Mouse (Mus musculus): Measurements from ENCODE around the gene Trim47. TPM values are rescaled to one million over a fixed set of nuclear protein-coding genes. Genes with fewer than 3 reads are reported as not detected.
"Not testable (repeated sequence)": the region's sequence is repeated elsewhere in the genome, so short reads cannot be mapped to it uniquely, and the experiment has no call there.

Trim47 gene
- polyA plus RNA-seq, 1 experiment from 2014 or later, result 4.0 TPM

DNA sequence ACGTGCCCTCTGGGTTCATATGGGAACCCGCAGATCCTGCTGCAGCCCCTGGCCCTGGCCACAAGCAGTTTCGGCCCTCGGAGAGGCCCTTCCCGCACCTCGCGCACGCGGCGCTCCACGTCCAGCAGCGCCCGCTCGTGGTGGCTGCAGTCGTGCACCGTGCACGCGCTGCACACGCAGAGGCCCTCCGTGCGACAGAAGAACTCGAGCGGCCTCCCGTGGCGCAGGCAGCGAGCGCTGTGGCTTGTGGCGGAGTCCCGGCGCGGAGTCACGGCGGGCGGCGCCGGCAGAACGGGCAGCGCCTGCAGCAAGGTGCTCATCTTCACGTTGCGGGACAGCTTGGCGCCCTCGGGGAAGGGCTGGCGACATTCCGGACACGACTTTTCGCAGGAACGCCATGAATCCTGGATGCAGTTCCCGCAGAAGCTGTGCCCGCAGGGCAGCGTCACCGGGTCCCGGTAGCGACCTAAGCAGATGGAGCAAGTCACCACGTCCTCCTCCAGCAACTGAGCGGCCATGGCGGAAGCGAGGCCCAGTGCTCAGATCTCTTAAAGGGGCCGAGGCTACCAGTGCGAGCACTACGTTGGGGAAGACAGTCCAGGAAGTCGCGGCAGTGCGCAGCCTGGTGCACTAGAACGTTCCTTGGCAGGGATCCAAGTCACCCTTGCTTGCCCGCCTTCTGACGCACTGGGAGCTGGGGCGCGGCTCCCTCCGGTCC lies 3.6 kb upstream of the Trim47 start, which contains the start of gene Trim65:
Gene Trim65, minus strand, starts transcription at position 641 of the 718 bp plus-strand sequence.
- H3K27ac ChIP-seq (ENCODE audit: low read depth, low read length), result peak within 1 kb of the TSS; percentile 89
- H3K4me1 ChIP-seq (ENCODE audit: control insufficient read depth, insufficient read depth, low read length), result peaks cover 2% of the 10 kb centered on the region; the same call in 1 of the 2 replicates
- peak within 1 kb of the TSS; percentile 72 for H3K9ac ChIP-seq (ENCODE audit: low read length)
- no peaks in the 10 kb centered on the region for H3K27me3 ChIP-seq (replicated peaks; ENCODE audit: control insufficient read depth, insufficient read depth, low read length)
- H3K4me2 ChIP-seq (ENCODE audit: low read length), result peak within 1 kb of the TSS; percentile 78
- DNase-seq (ENCODE audit: low spot score) (peak; percentile 93), ATAC-seq (peak; percentile 91)
- H3K36me3 ChIP-seq (ENCODE audit: control insufficient read depth, insufficient read depth, low read length), result peaks cover 37% of the 10 kb centered on the region
- under 1% methylated on average over 69 of the region's 69 CpGs for WGBS
- no peaks in the 10 kb centered on the region for H3K9me3 ChIP-seq (replicated peaks; ENCODE audit: control insufficient read depth, low read length)
- peak within 1 kb of the TSS; percentile 49 for H3K4me3 ChIP-seq (ENCODE audit: low read depth, low read length)

DNA sequence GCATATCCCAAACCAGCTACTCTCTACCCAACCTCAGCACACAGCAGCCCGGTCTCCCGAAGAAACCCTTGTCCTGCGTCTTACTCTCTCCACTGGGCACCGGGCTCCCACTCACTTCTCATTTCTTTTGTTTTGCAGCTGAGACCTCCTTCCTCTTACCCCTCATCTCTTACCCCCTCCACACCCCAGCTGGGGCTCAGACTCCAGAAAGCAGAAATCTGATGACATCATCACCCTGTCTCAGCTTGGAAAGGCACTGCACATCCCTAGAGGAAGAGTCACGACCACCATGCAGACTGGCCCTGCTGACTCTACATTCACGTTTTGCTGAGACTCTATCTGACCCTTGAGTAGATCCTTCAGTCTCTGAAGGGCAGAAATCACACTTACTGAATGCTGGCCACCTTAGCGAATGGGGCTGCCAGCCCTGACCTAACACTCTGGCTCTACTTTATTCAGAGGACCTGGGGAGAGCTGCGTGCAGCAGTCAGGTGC lies 3.0 kb upstream of the Trim47 start:
- peak overlapping the region; percentile 89 for H3K27ac ChIP-seq (ENCODE audit: low read depth, low read length)
- H3K27me3 ChIP-seq (replicated peaks; ENCODE audit: control insufficient read depth, insufficient read depth, low read length), result no peaks in the 10 kb centered on the region
- DNase-seq (ENCODE audit: low spot score) (peak; percentile 52), ATAC-seq (peak; percentile 32)
- no peaks in the 10 kb centered on the region for H3K9me3 ChIP-seq (replicated peaks; ENCODE audit: control insufficient read depth, low read length)
- 38% methylated on average over 8 of the region's 8 CpGs for WGBS
- peak overlapping the region; percentile 49 for H3K4me3 ChIP-seq (ENCODE audit: low read depth, low read length)
- H3K4me2 ChIP-seq (ENCODE audit: low read length), result peak overlapping the region; percentile 78
- H3K36me3 ChIP-seq (ENCODE audit: control insufficient read depth, insufficient read depth, low read length), result peaks cover 36% of the 10 kb centered on the region
- H3K9ac ChIP-seq (ENCODE audit: low read length), result peak overlapping the region; percentile 72
- H3K4me1 ChIP-seq (ENCODE audit: control insufficient read depth, insufficient read depth, low read length), result peaks cover 2% of the 10 kb centered on the region; the same call in 1 of the 2 replicates

DNA sequence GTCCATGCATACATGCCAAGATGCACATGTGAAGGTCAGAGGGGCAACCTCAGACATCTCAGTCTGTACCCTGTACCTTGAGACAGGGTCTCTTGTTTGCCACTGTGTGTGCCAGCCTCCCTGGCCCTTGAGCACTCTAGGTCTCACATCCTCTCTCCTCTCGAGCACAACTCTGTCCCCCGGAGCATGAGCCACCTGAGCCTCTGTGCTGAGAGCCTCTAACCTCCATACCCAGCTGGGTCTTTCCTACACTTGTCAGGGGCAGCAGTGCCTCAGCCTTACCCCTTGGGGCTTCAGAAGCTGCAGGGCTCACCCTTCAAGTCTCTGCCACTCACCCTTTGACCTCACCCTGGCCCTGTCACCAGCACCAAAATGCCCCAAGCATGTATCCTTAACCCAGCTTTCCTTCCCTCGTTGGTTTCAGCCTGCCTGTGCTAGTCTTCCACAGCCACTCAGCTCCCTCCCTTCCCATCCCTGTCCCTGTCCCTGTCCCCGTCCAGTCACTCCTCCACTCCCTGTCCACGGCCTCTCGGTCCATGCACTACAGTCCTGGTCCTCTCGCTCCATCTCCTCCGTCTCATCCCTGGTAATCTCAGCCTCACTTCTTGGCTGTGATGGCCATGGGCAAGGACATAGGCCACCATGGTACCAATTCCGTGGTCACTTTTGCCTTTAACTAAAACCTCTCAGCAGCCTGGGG lies 2.2 kb upstream of the Trim47 start:
- WGBS, result 91% methylated on average over 9 of the region's 9 CpGs

DNA sequence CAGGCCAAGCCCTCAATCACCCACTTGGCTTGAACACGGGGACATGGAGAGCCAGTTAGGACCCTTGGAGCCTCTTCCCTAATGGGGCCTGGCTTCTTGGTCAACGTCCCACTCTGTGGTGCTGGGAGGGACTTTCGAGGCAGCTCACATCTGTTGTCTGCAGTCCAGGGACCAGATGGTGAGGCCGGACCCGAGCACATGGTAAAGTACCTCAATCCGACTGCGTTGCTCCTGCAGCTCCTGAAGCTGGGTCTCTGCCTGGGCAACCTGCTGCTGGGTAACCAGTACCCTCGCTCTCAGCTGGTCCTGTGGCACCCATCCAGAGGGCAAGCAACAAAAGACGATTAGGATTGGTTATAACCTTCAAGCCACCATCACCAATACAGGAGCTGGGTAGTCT lies 976 bp upstream of the Trim47 start:
- DNase-seq (ENCODE audit: low spot score), result no peak
- H3K4me2 ChIP-seq (ENCODE audit: low read length), result no peak overlapping the region
- H3K4me3 ChIP-seq (ENCODE audit: low read depth, low read length), result no peak overlapping the region
- H3K27me3 ChIP-seq (replicated peaks; ENCODE audit: control insufficient read depth, insufficient read depth, low read length), result no peaks in the 10 kb centered on the region
- no peak overlapping the region for H3K27ac ChIP-seq (ENCODE audit: low read depth, low read length)
- ATAC-seq, result no peak
- peaks cover 18% of the 10 kb centered on the region for H3K36me3 ChIP-seq (ENCODE audit: control insufficient read depth, insufficient read depth, low read length)
- no peaks in the 10 kb centered on the region for H3K9me3 ChIP-seq (replicated peaks; ENCODE audit: control insufficient read depth, low read length)
- H3K4me1 ChIP-seq (ENCODE audit: control insufficient read depth, insufficient read depth, low read length), result peaks cover 2% of the 10 kb centered on the region; the same call in 1 of the 2 replicates
- H3K9ac ChIP-seq (ENCODE audit: low read length), result no peak overlapping the region
- WGBS, result 74% methylated on average over 9 of the region's 9 CpGs

More for the DNA sequence above, 2.2 kb upstream of the Trim47 start:
- peaks cover 2% of the 10 kb centered on the region; the same call in 1 of the 2 replicates for H3K4me1 ChIP-seq (ENCODE audit: control insufficient read depth, insufficient read depth, low read length)
- H3K36me3 ChIP-seq (ENCODE audit: control insufficient read depth, insufficient read depth, low read length), result peaks cover 28% of the 10 kb centered on the region
- H3K27me3 ChIP-seq (replicated peaks; ENCODE audit: control insufficient read depth, insufficient read depth, low read length), result no peaks in the 10 kb centered on the region
- H3K9me3 ChIP-seq (replicated peaks; ENCODE audit: control insufficient read depth, low read length), result no peaks in the 10 kb centered on the region
- no peak overlapping the region for H3K4me2 ChIP-seq (ENCODE audit: low read length)
- no peak for DNase-seq (ENCODE audit: low spot score)
- no peak for ATAC-seq
- H3K27ac ChIP-seq (ENCODE audit: low read depth, low read length), result no peak overlapping the region
- no peak overlapping the region for H3K4me3 ChIP-seq (ENCODE audit: low read depth, low read length)
- H3K9ac ChIP-seq (ENCODE audit: low read length), result no peak overlapping the region

DNA sequence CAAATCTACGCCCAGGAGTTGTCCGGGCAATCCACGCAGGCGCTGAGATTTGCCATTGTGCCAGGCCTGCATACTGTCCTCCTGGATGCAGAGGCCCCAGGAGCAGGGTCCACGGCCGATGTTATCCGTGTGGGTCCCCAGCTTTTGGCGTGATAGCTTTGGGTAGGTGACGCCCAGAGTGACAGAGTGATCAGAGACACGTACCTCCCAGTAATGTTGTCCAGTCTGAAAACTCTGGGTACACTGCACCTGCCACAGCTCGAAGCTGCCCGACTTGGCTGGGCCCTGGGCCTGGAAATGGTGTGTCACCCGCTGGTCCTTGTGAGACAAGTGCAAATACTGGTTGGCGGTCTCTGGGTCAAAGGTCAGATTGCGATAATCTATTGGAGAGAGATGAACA lies 749 bp downstream of the Trim47 start:
- H3K4me3 ChIP-seq (ENCODE audit: low read depth, low read length), result no peak overlapping the region
- no peak for DNase-seq (ENCODE audit: low spot score)
- H3K27ac ChIP-seq (ENCODE audit: low read depth, low read length), result no peak overlapping the region
- 0 out of 2 replicates have a peak, but pooled peaks cover 6% of the 10 kb centered on the region for H3K36me3 ChIP-seq (ENCODE audit: control insufficient read depth, insufficient read depth, low read length)
- no peak for ATAC-seq
- 95% methylated on average over 15 of the region's 15 CpGs for WGBS
- no peak overlapping the region for H3K4me2 ChIP-seq (ENCODE audit: low read length)
- no peaks in the 10 kb centered on the region for H3K9me3 ChIP-seq (replicated peaks; ENCODE audit: control insufficient read depth, low read length)
- H3K9ac ChIP-seq (ENCODE audit: low read length), result no peak overlapping the region
- no peaks in the 10 kb centered on the region for H3K27me3 ChIP-seq (replicated peaks; ENCODE audit: control insufficient read depth, insufficient read depth, low read length)
- peaks cover 2% of the 10 kb centered on the region; the same call in 1 of the 2 replicates for H3K4me1 ChIP-seq (ENCODE audit: control insufficient read depth, insufficient read depth, low read length)

DNA sequence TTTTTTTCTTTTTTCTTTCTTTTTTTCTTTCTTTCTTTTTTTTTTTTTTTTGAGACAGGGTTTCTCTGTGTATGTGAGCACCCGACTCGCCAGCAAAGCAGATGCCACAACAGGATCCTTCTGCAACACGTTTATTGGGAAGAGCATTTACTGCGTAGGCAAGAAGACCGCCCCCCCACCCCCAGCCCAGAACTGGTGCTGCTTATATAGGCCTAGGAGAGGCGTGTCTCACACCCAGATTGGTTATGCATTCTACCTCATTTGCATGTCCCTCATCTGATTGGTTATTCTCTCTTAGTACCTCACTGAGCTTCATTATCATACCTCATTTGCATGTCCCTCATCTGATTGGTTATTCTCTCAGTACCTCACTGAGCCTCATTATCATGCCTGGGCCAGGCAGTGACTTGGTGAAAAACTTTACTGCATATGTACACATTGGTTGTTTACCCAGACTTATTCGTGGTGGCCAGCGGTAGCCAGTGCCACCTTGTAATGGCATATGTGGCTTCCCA lies 5.2 kb downstream of the Trim47 start:
- not testable (repeated sequence) for H3K9ac ChIP-seq (ENCODE audit: low read length); H3K4me1 ChIP-seq (ENCODE audit: control insufficient read depth, insufficient read depth, low read length); H3K36me3 ChIP-seq (ENCODE audit: control insufficient read depth, insufficient read depth, low read length); H3K27me3 ChIP-seq (replicated peaks; ENCODE audit: control insufficient read depth, insufficient read depth, low read length); ATAC-seq; H3K4me3 ChIP-seq (ENCODE audit: low read depth, low read length); H3K27ac ChIP-seq (ENCODE audit: low read depth, low read length); DNase-seq (ENCODE audit: low spot score); H3K9me3 ChIP-seq (replicated peaks; ENCODE audit: control insufficient read depth, low read length); H3K4me2 ChIP-seq (ENCODE audit: low read length)
- 90% methylated on average over 8 of the region's 8 CpGs for WGBS

DNA sequence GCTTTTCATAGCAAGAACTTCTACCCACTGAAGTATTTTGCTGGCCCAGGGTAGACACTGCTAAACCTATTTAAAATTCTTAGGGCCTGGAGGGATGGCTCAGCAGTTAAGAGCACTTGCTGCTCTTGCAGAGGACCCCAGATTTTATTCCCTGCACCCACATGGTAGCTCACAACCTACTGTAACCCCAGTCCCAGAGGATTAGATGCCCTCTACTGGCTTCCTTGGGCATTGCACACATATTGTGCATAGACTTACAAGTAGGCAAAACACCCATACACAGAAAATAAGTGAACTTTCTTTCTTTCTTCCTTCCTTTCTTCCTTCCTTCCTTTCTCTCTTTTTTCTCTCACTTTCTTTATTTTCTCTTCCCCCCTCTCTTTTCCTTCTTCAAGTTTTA lies 9.2 kb downstream of the Trim47 start:
- H3K4me2 ChIP-seq (ENCODE audit: low read length), result no peak overlapping the region
- no peak overlapping the region for H3K9ac ChIP-seq (ENCODE audit: low read length)
- H3K4me1 ChIP-seq (ENCODE audit: control insufficient read depth, insufficient read depth, low read length), result no peaks in the 10 kb centered on the region
- H3K9me3 ChIP-seq (replicated peaks; ENCODE audit: control insufficient read depth, low read length), result no peaks in the 10 kb centered on the region
- no peak for DNase-seq (ENCODE audit: low spot score)
- ATAC-seq, result no peak
- H3K36me3 ChIP-seq (ENCODE audit: control insufficient read depth, insufficient read depth, low read length), result no peaks in the 10 kb centered on the region
- H3K4me3 ChIP-seq (ENCODE audit: low read depth, low read length), result no peak overlapping the region
- H3K27me3 ChIP-seq (replicated peaks; ENCODE audit: control insufficient read depth, insufficient read depth, low read length), result no peaks in the 10 kb centered on the region
- no peak overlapping the region for H3K27ac ChIP-seq (ENCODE audit: low read depth, low read length)

DNA sequence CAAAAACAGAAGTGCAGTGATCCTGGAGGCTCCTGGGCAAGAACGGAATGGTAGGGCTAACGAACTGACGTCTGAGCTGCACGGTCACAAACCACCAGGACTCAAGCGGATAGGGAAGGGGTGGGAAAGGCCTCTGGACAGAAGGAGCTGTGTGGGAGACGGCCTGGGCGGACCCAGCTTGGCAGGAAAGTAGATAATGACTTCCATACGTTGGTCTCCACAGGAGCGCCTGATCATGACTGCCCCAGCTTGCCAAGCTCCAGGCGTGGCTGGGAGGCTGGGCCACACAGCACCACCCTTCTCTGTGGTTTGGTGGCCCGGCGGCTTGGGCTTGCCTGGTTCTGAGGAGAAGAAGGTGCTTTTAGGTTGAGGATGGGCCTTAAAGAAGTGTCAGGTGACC lies 9.8 kb downstream of the Trim47 start:
- 73% methylated on average over 12 of the region's 12 CpGs for WGBS
- no peak overlapping the region for H3K27ac ChIP-seq (ENCODE audit: low read depth, low read length)
- no peak for DNase-seq (ENCODE audit: low spot score)

More for the DNA sequence above, 9.8 kb downstream of the Trim47 start:
- ATAC-seq, result no peak
- no peak overlapping the region for H3K4me3 ChIP-seq (ENCODE audit: low read depth, low read length)
- no peaks in the 10 kb centered on the region for H3K4me1 ChIP-seq (ENCODE audit: control insufficient read depth, insufficient read depth, low read length)
- no peaks in the 10 kb centered on the region for H3K9me3 ChIP-seq (replicated peaks; ENCODE audit: control insufficient read depth, low read length)
- no peak overlapping the region for H3K9ac ChIP-seq (ENCODE audit: low read length)
- no peak overlapping the region for H3K4me2 ChIP-seq (ENCODE audit: low read length)
- H3K27me3 ChIP-seq (replicated peaks; ENCODE audit: control insufficient read depth, insufficient read depth, low read length), result no peaks in the 10 kb centered on the region
- H3K36me3 ChIP-seq (ENCODE audit: control insufficient read depth, insufficient read depth, low read length), result no peaks in the 10 kb centered on the region
